Mouse (Mus musculus) intestine, embryonic 16.5 days (tissue): ENCODE data around the gene Angpt4. TPM values are rescaled to one million over a fixed set of nuclear protein-coding genes. Genes with fewer than 3 reads are reported as not detected.

Source experiments
- ATAC-seq: fragments of 200-750 bp; cut with Nextera tagmentation; 2 replicates; pipeline ENCODE4 v1.8.0; 2017; ENCODE audit warnings: moderate TSS enrichment, moderate library complexity
- H3K27ac ChIP-seq: fragments of 300-500 bp; sonication (generic); 2 replicates; pipeline ENCODE4 v1.5.1; 2014; ENCODE audit warnings: mild to moderate bottlenecking, low read length
- H3K27me3 ChIP-seq: fragments of 300-500 bp; sonication (generic); replicated peaks from 2 replicates; pipeline ENCODE4 v1.6.1; 2014; ENCODE audit warnings: low read length, control low read depth, mixed read lengths; ENCODE audit not compliant: control insufficient read depth, insufficient read depth
- H3K36me3 ChIP-seq: fragments of 300-500 bp; sonication (generic); 2 replicates; pipeline ENCODE4 v1.6.1; 2014; ENCODE audit warnings: low read length, control low read depth; ENCODE audit not compliant: control insufficient read depth, insufficient read depth
- H3K4me1 ChIP-seq: fragments of 300-500 bp; sonication (generic); 2 replicates; pipeline ENCODE4 v1.6.1; 2014; ENCODE audit warnings: low read length, control low read depth, mixed read lengths; ENCODE audit not compliant: control insufficient read depth, insufficient read depth
- H3K4me2 ChIP-seq: fragments of 300-500 bp; sonication (generic); 2 replicates; pipeline ENCODE4 v1.6.1; 2014; ENCODE audit warnings: low read depth, low read length, control low read depth
- H3K4me3 ChIP-seq: fragments of 300-500 bp; sonication (generic); 2 replicates; pipeline ENCODE4 v1.5.1; 2014; ENCODE audit warnings: mild to moderate bottlenecking, low read length
- H3K9ac ChIP-seq: fragments of 300-500 bp; sonication (generic); 2 replicates; pipeline ENCODE4 v1.6.1; 2014; ENCODE audit warnings: low read depth, low read length
- H3K9me3 ChIP-seq: fragments of 300-500 bp; sonication (generic); 2 replicates; pipeline ENCODE4 v1.6.1; 2016; ENCODE audit warnings: low read length, control low read depth; ENCODE audit not compliant: control insufficient read depth
- WGBS: fragments of 180-500 bp; shearing (Covaris S2); extraction: QIAGEN DNeasy Blood & Tissue Kit; methylation state at CpG from one replicate; pipeline ENCODE4 v1.1.7; 2014; 5-methylcytosine and 5-hydroxymethylcytosine counted together
- polyA plus RNA-seq: library from polyadenylated mRNA; unstranded; fragments of >200 nt; fragmentation: Nextera tagmentation; extraction: Ambion mirVana; gene quantifications from 2 replicates; pipeline ENCODE4 v1.2.1, GENCODE M21; 2015

Angpt4 gene
- polyA plus RNA-seq, 1 experiment from 2014 or later: 0.89 TPM

DNA sequence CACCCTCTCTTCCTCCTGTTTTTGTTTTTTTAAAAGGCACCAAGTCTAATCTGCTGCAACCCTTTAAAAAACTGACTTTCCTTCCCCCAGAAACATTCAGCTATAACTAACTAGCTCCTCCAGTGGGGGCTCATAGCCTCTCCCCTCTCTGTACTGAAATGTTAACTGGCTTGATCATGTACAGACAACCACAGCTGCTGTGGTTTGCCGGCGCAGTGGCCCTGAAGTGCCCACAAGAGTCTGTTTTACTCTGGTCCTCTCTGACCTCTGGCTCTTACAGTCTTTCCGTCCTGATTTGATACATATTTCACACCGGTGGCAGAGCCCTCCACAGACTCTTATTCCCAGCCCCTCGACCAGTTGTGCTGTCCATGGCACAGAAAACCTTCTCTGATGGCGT is 70.3 kb downstream of the Angpt4 start:
- H3K27ac ChIP-seq: no peak overlapping the region
- H3K36me3 ChIP-seq: no peaks in the 10 kb centered on the region; the same call in 1 of the 2 replicates
- no peak overlapping the region for H3K4me3 ChIP-seq
- no peaks in the 10 kb centered on the region for H3K9me3 ChIP-seq
- peaks cover 30% of the 10 kb centered on the region for H3K4me1 ChIP-seq
- H3K9ac ChIP-seq: no peak overlapping the region
- no peak for ATAC-seq
- 75% methylated on average over 6 of the region's 6 CpGs for WGBS
- no peak overlapping the region for H3K4me2 ChIP-seq
- no peaks in the 10 kb centered on the region for H3K27me3 ChIP-seq

DNA sequence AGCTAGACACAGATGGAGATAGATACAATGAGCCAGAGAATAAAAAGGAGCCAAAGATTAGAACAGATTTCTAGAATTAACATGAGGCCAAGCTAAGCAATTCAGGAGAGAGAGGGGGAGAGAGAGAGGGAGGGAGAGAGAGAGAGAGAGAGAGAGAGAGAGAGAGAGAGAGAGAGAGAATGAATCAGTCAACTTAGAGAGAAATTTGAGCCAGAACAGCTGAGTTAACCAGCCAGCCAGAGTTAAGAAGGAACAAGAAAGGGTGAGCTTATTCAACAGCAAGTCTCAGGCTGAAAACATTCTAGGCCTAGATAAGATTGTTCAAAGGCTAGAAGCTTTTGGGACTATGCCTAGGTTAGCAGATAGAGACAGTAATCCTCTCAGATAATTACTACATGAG is 71.5 kb downstream of the Angpt4 start:
- Histone ChIP-seq H3K9ac (no peak overlapping the region), H3K4me3 (no peak overlapping the region), H3K27ac (no peak overlapping the region), H3K27me3 (no peaks in the 10 kb centered on the region), H3K9me3 (no peaks in the 10 kb centered on the region), H3K36me3 (no peaks in the 10 kb centered on the region), H3K4me2 (no peak overlapping the region), H3K4me1 (peaks cover 26% of the 10 kb centered on the region)
- ATAC-seq: no peak

DNA sequence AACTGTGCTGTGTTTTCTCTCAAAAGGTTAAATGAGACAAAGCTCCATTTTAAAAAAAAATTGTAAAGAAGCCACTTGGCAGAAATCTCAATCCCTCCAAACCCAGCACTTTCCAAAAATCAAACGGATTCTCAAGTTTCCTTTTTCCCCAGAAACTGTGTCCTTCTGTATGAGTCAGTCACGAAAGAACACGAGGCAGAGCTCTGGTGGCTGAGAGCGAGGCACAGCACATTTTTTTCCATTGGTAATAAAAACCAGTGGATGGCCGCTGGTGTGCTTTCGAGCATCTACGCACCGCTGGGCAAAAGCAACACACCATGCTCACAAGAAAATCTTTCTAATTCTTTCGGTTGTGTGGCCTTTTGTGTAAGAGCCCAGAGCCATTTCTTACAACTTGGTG is 73.0 kb downstream of the Angpt4 start:
- WGBS: 63% methylated on average over 9 of the region's 9 CpGs
- no peak overlapping the region for H3K27ac ChIP-seq
- H3K4me1 ChIP-seq: peaks cover 10% of the 10 kb centered on the region
- H3K36me3 ChIP-seq: no peaks in the 10 kb centered on the region
- no peaks in the 10 kb centered on the region for H3K9me3 ChIP-seq
- H3K4me3 ChIP-seq: no peak overlapping the region
- ATAC-seq: no peak
- no peak overlapping the region for H3K4me2 ChIP-seq
- no peaks in the 10 kb centered on the region for H3K27me3 ChIP-seq
- no peak overlapping the region for H3K9ac ChIP-seq

DNA sequence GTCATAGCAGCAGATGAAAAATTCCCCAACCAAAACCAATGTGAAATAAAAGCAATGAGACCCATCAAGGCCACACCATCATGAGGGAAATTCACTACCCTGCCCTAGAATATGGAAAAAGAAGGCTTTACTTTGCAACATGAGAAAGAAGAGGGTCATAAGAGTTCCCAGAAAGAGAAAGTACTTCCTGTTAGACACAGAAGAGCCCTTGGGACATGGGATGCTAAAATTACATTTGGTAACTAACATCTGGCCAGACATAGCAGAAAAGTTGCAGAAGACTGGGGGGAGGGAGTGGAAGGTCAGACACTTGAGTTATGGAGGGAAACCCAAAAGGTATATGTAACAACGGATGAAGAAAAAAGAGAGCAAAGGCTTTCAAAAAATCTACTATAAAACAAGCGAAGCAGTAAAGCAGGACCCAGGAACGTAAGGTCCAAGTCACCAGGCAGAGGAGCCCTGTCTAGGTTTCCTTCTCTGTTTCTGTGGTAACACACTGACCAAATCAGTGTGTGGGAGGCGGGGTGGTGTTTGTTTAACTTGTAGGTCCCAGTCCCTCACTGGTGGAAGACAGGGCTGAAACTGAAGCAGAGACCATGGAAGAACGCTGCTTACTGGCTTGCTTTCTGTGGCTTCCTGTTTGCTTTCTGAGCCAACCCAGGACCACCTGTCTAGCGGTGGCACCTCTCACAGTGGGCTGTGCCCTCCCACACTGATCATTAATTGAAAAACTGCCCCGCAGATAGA is 74.6 kb downstream of the Angpt4 start:
- Histone ChIP-seq H3K4me2 (no peak overlapping the region), H3K27me3 (no peaks in the 10 kb centered on the region), H3K36me3 (no peaks in the 10 kb centered on the region), H3K4me3 (no peak overlapping the region), H3K9me3 (no peaks in the 10 kb centered on the region), H3K4me1 (peaks cover 2% of the 10 kb centered on the region; the same call in 1 of the 2 replicates), H3K9ac (no peak overlapping the region), H3K27ac (no peak overlapping the region)
- no peak for ATAC-seq
- 44% methylated on average over 7 of the region's 7 CpGs for WGBS

DNA sequence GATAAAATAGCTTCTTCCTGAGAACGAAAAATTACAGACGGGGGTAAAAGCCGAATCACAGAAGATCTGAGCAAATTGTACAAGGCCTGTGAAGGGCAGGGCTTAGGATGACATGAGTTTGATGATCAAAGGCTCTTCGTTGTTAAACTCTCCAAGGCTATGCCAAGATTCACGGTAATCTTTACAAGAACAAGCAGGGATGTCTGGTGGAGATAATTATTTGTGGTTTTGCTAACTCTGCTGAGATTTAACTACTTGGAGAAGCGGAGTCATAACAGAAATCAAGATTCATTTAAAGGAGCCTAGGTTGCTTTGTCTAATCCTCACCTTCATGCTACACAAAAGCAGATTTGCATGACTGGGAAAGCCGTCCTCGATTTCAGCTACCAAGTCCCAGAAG is 75.9 kb downstream of the Angpt4 start:
- H3K36me3 ChIP-seq: no peaks in the 10 kb centered on the region
- no peaks in the 10 kb centered on the region for H3K4me1 ChIP-seq
- no peaks in the 10 kb centered on the region for H3K9me3 ChIP-seq
- no peak overlapping the region for H3K4me3 ChIP-seq
- H3K27ac ChIP-seq: no peak overlapping the region
- no peaks in the 10 kb centered on the region for H3K27me3 ChIP-seq
- no peak for ATAC-seq
- no peak overlapping the region for H3K4me2 ChIP-seq
- no peak overlapping the region for H3K9ac ChIP-seq
- 82% methylated on average over 8 of the region's 8 CpGs for WGBS

DNA sequence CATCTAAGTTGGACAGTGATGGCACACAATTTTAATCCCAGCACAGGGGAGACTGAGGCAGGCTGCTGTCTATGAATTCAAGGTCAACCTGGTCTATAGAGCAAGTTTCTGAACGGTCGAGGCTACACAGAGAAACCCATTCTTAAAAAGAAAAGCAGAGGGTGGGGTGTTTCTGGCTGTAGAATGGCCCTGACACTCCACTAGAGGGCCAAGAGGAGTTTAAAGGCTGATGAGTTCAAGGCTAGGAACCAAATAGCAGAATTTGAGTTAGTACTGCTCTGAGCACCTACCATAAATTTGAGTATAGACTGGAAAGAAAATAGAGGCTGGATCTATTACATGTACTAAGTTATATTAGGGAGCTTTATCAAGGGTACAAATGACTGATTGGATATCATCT is 78.0 kb downstream of the Angpt4 start:
- no peak overlapping the region for H3K27ac ChIP-seq
- H3K4me2 ChIP-seq: no peak overlapping the region
- H3K9ac ChIP-seq: no peak overlapping the region
- H3K9me3 ChIP-seq: no peaks in the 10 kb centered on the region
- 0 out of 2 replicates have a peak, but pooled peaks cover 2% of the 10 kb centered on the region for H3K27me3 ChIP-seq
- H3K4me3 ChIP-seq: no peak overlapping the region
- H3K4me1 ChIP-seq: no peaks in the 10 kb centered on the region
- WGBS: 68% methylated on average over 2 of the region's 2 CpGs
- ATAC-seq: no peak
- H3K36me3 ChIP-seq: no peaks in the 10 kb centered on the region

DNA sequence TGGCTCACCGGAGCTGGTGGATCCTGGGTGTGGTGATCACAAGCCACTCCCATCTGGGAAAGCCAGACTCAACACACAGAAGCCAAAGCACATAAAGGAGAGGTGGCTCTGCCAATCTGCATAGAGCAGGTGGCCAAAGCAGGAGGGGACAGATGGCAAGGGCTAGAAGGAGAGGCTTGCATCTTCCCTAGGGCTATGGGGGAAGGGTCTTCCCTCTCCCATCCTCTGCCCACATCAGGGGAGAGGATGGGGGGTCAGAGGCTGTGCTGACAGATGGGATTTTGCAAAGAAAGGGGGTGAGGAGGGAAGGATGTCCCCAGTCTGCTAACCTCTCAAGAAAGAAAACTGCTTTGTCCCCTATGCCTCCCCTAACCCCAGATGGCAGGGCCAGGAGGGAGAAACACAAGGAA is 80.0 kb downstream of the Angpt4 start:
- Histone ChIP-seq H3K36me3 (no peaks in the 10 kb centered on the region), H3K9me3 (no peaks in the 10 kb centered on the region), H3K4me2 (no peak overlapping the region), H3K4me1 (no peaks in the 10 kb centered on the region), H3K9ac (no peak overlapping the region), H3K27me3 (0 out of 2 replicates have a peak, but pooled peaks cover 5% of the 10 kb centered on the region), H3K27ac (no peak overlapping the region), H3K4me3 (no peak overlapping the region)
- ATAC-seq: 0 out of 2 replicates have a peak, but pooled peaks have one; percentile 11
- 9% methylated on average over 1 of the region's 1 CpGs for WGBS

DNA sequence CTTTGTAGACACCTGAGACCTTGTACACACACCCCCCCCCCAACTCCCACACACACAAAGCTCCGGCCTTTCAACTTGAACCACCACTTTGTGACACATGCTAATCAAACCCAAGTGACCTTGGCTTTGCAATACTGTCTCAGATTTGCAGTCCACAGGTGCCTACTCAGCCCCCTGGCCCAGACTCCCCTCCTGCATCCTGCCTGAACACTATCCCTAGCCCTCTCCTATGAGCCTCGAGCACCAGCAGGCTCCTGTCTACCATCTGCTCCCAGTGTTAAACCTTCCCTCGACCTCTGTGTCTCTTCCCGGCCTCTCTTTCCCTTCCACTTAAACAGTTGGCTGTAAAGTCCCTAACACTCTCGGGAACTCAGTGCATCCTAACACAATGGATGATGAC is 80.4 kb downstream of the Angpt4 start:
- Histone ChIP-seq H3K4me2 (no peak overlapping the region), H3K36me3 (no peaks in the 10 kb centered on the region), H3K27me3 (0 out of 2 replicates have a peak, but pooled peaks cover 6% of the 10 kb centered on the region), H3K9ac (no peak overlapping the region), H3K9me3 (no peaks in the 10 kb centered on the region), H3K27ac (no peak overlapping the region), H3K4me1 (no peaks in the 10 kb centered on the region), H3K4me3 (no peak overlapping the region)
- ATAC-seq: no peak
- WGBS: 47% methylated on average over 5 of the region's 5 CpGs

DNA sequence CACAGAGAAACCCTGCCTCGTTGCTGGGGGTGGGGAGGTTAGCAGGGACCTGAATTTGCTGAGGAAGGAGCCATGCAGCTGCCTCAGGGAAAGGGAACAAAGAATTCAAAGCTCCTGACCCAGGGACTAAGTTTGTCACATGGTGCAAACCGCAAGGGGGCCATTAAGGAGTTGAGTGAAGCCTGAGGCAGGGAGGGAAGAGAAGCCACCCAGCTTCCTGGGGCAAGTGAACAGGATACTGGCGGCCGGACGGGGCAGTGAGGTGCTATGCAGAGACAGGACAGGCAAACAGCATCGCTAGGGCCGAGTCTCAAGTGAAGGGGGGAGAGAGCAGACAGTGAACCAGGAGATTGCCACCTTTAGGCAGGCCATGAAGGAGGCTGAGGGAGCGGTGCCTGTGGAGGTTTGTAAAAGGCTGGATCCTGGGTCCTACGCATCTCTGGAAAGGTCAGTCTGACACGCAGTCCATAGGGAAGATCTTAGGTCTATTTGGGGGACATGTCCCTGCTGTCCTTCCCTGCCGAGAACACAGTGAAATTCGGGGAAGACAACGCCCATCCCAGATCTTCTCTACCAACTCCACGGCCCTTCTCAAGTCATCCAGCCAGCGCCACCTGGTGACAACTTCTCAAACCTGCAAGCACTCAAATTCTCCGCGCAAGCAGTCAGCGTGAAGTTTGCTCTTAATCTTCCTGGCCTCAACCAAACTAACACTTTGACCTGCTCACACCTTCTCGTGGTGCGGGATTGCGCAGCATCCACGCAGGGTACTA is 83.5 kb downstream of the Angpt4 start:
- no peak for ATAC-seq
- H3K27ac ChIP-seq: no peak overlapping the region
- 0 out of 2 replicates have a peak overlapping the region, but pooled peaks have one; percentile 15 for H3K4me3 ChIP-seq
- H3K4me2 ChIP-seq: peak overlapping the region; percentile 36; the same call in 1 of the 2 replicates
- H3K27me3 ChIP-seq: 0 out of 2 replicates have a peak, but pooled peaks cover 6% of the 10 kb centered on the region
- 0 out of 2 replicates have a peak overlapping the region, but pooled peaks have one; percentile 34 for H3K9ac ChIP-seq
- H3K4me1 ChIP-seq: 0 out of 2 replicates have a peak, but pooled peaks cover 4% of the 10 kb centered on the region
- H3K36me3 ChIP-seq: no peaks in the 10 kb centered on the region
- WGBS: 9% methylated on average over 22 of the region's 22 CpGs
- H3K9me3 ChIP-seq: no peaks in the 10 kb centered on the region
